Mouse (Mus musculus): ENCODE measurements around the gene Igsf9. TPM values are rescaled to one million over a fixed set of nuclear protein-coding genes. Genes with fewer than 3 reads are reported as not detected.

Gene Igsf9
- polyA plus RNA-seq, 1 experiment, result 2.2 TPM

- no peaks in the 10 kb centered on the region for H3K4me1 ChIP-seq (ENCODE audit: control insufficient read depth, insufficient read depth, low read length)
- no peaks in the 10 kb centered on the region for H3K27me3 ChIP-seq (ENCODE audit: control insufficient read depth, insufficient read depth, low read length)
- no peak overlapping the region for H3K4me3 ChIP-seq (replicated peaks; ENCODE audit: insufficient read depth, low read depth, low read length)
- WGBS, result 84% methylated on average over 7 of the region's 7 CpGs
- DNase-seq, result no peak
- no peak overlapping the region for H3K27ac ChIP-seq (ENCODE audit: insufficient read depth, low read length)
- TF ChIP-seq POLR2A (IDR thresholded peaks at IDR 0.05; ENCODE audit: borderline replicate concordance, insufficient read depth, low read length), result no peak
- TF ChIP-seq CTCF (IDR thresholded peaks at IDR 0.05; ENCODE audit: borderline replicate concordance, insufficient read depth, low read depth, low read length), result no peak
These were observed 7.2 kb downstream of the Igsf9 start for GRCm38 (mm10) chr1:172488831-172489230.

- DNase-seq, result no peak
- Histone ChIP-seq H3K4me1 (ENCODE audit: control insufficient read depth, insufficient read depth, low read length) (no peaks in the 10 kb centered on the region), H3K4me3 (replicated peaks; ENCODE audit: insufficient read depth, low read depth, low read length) (peak overlapping the region; percentile 76), H3K27ac (ENCODE audit: insufficient read depth, low read length) (no peak overlapping the region), H3K27me3 (ENCODE audit: control insufficient read depth, insufficient read depth, low read length) (no peaks in the 10 kb centered on the region)
- TF ChIP-seq POLR2A (IDR thresholded peaks at IDR 0.05; ENCODE audit: borderline replicate concordance, insufficient read depth, low read length) (no peak), CTCF (IDR thresholded peaks at IDR 0.05; ENCODE audit: borderline replicate concordance, insufficient read depth, low read depth, low read length) (no peak)
- WGBS, result 58% methylated on average over 12 of the region's 12 CpGs
These were observed 8.1 kb downstream of the Igsf9 start for GRCm38 (mm10) chr1:172489585-172490250.

- TF ChIP-seq POLR2A (IDR thresholded peaks at IDR 0.05; ENCODE audit: borderline replicate concordance, insufficient read depth, low read length) (no peak), CTCF (IDR thresholded peaks at IDR 0.05; ENCODE audit: borderline replicate concordance, insufficient read depth, low read depth, low read length) (peak; percentile 96)
- peak overlapping the region; percentile 76 for H3K4me3 ChIP-seq (replicated peaks; ENCODE audit: insufficient read depth, low read depth, low read length)
- H3K4me1 ChIP-seq (ENCODE audit: control insufficient read depth, insufficient read depth, low read length), result no peaks in the 10 kb centered on the region
- H3K27me3 ChIP-seq (ENCODE audit: control insufficient read depth, insufficient read depth, low read length), result no peaks in the 10 kb centered on the region
- WGBS, result 5% methylated on average over 10 of the region's 10 CpGs
- DNase-seq, result peak; percentile 75 to 91
- H3K27ac ChIP-seq (ENCODE audit: insufficient read depth, low read length), result no peak overlapping the region
These were observed 8.7 kb downstream of the Igsf9 start for GRCm38 (mm10) chr1:172490261-172490661.

GRCm38 (mm10) chr1:172492047-172492446, 10.5 kb downstream of the Igsf9 start:
- DNase-seq, result no peak
- Histone ChIP-seq H3K4me3 (replicated peaks; ENCODE audit: insufficient read depth, low read depth, low read length) (no peak overlapping the region), H3K27me3 (ENCODE audit: control insufficient read depth, insufficient read depth, low read length) (no peaks in the 10 kb centered on the region), H3K27ac (ENCODE audit: insufficient read depth, low read length) (no peak overlapping the region), H3K4me1 (ENCODE audit: control insufficient read depth, insufficient read depth, low read length) (no peaks in the 10 kb centered on the region)
- no peak for TF ChIP-seq CTCF (IDR thresholded peaks at IDR 0.05; ENCODE audit: borderline replicate concordance, insufficient read depth, low read depth, low read length)
- WGBS, result 81% methylated on average over 8 of the region's 8 CpGs

- Histone ChIP-seq H3K27ac (ENCODE audit: insufficient read depth, low read length) (no peak overlapping the region), H3K4me3 (replicated peaks; ENCODE audit: insufficient read depth, low read depth, low read length) (no peak overlapping the region), H3K4me1 (ENCODE audit: control insufficient read depth, insufficient read depth, low read length) (no peaks in the 10 kb centered on the region), H3K27me3 (ENCODE audit: control insufficient read depth, insufficient read depth, low read length) (no peaks in the 10 kb centered on the region)
- WGBS, result 39% methylated on average over 6 of the region's 6 CpGs
- TF ChIP-seq POLR2A (IDR thresholded peaks at IDR 0.05; ENCODE audit: borderline replicate concordance, insufficient read depth, low read length), result no peak
- no peak for TF ChIP-seq CTCF (IDR thresholded peaks at IDR 0.05; ENCODE audit: borderline replicate concordance, insufficient read depth, low read depth, low read length)
- DNase-seq, result no peak
These were observed 11.9 kb downstream of the Igsf9 start for GRCm38 (mm10) chr1:172493516-172493915.

GRCm38 (mm10) chr1:172496030-172496429, 14.4 kb downstream of the Igsf9 start:
- H3K27me3 ChIP-seq (ENCODE audit: control insufficient read depth, insufficient read depth, low read length), result 0 out of 2 replicates have a peak, but pooled peaks cover 1% of the 10 kb centered on the region
- no peak for TF ChIP-seq CTCF (IDR thresholded peaks at IDR 0.05; ENCODE audit: borderline replicate concordance, insufficient read depth, low read depth, low read length)
- no peak for TF ChIP-seq POLR2A (IDR thresholded peaks at IDR 0.05; ENCODE audit: borderline replicate concordance, insufficient read depth, low read length)
- H3K4me3 ChIP-seq (replicated peaks; ENCODE audit: insufficient read depth, low read depth, low read length), result no peak overlapping the region
- no peak for DNase-seq
- H3K4me1 ChIP-seq (ENCODE audit: control insufficient read depth, insufficient read depth, low read length), result no peaks in the 10 kb centered on the region
- H3K27ac ChIP-seq (ENCODE audit: insufficient read depth, low read length), result no peak overlapping the region
- WGBS, result 87% methylated on average over 17 of the region's 17 CpGs

GRCm38 (mm10) chr1:172497428-172497827, 15.8 kb downstream of the Igsf9 start:
- Histone ChIP-seq H3K27me3 (ENCODE audit: control insufficient read depth, insufficient read depth, low read length) (0 out of 2 replicates have a peak, but pooled peaks cover 1% of the 10 kb centered on the region), H3K27ac (ENCODE audit: insufficient read depth, low read length) (no peak overlapping the region), H3K4me1 (ENCODE audit: control insufficient read depth, insufficient read depth, low read length) (no peaks in the 10 kb centered on the region), H3K4me3 (replicated peaks; ENCODE audit: insufficient read depth, low read depth, low read length) (no peak overlapping the region)
- DNase-seq, result no peak
- WGBS, result 78% methylated on average over 9 of the region's 10 CpGs
- TF ChIP-seq POLR2A (IDR thresholded peaks at IDR 0.05; ENCODE audit: borderline replicate concordance, insufficient read depth, low read length), result no peak
- no peak for TF ChIP-seq CTCF (IDR thresholded peaks at IDR 0.05; ENCODE audit: borderline replicate concordance, insufficient read depth, low read depth, low read length)

- no peak for DNase-seq
- WGBS, result 7% methylated on average over 30 of the region's 30 CpGs
These were observed 18.3 kb downstream of the Igsf9 start, which contains the start of gene Tagln2 for GRCm38 (mm10) chr1:172499765-172500441. Gene Tagln2, plus strand, starts transcription at chr1:172500047.

More at GRCm38 (mm10) chr1:172499765-172500441, 18.3 kb downstream of the Igsf9 start, which contains the start of gene Tagln2:
- TF ChIP-seq POLR2A (IDR thresholded peaks at IDR 0.05; ENCODE audit: borderline replicate concordance, insufficient read depth, low read length), result no peak
- TF ChIP-seq CTCF (IDR thresholded peaks at IDR 0.05; ENCODE audit: borderline replicate concordance, insufficient read depth, low read depth, low read length), result no peak
- no peak within 1 kb of the TSS for H3K27ac ChIP-seq (ENCODE audit: insufficient read depth, low read length)
- H3K27me3 ChIP-seq (ENCODE audit: control insufficient read depth, insufficient read depth, low read length), result peaks cover 1% of the 10 kb centered on the region; the same call in 1 of the 2 replicates
- H3K4me3 ChIP-seq (replicated peaks; ENCODE audit: insufficient read depth, low read depth, low read length), result peak within 1 kb of the TSS; percentile 29
- no peaks in the 10 kb centered on the region for H3K4me1 ChIP-seq (ENCODE audit: control insufficient read depth, insufficient read depth, low read length)
